Mouse (Mus musculus) heart, postnatal 0 days (tissue): Measurements from ENCODE around the gene Wwox.

Experiments used
- CTCF ChIP-seq: IDR thresholded peaks from 2 replicates; pipeline ENCODE4 v1.5.1; 2016; ENCODE audit warnings: antibody characterized with exemption, control low read depth, low read depth
- EP300 ChIP-seq: IDR thresholded peaks from 2 replicates; pipeline ENCODE4 v1.6.1; 2016; ENCODE audit warnings: antibody characterized with exemption, low read depth

GRCm38 (mm10) chr8:115063623-115064022 is 624.2 kb downstream of the Wwox start:
- TF ChIP-seq CTCF (no peak), EP300 (no peak)
